In genomic region chr5:19973852-19974251, GRCm38 (mm10) we compare ENCODE assay signal across 14 mouse cellular contexts.
"Had no signal": no experiment of that assay in that cellular context is flagged by ENCODE, and none has a peak within 500 bp of the region (broad histone marks: within the 10 kb centered on the region; RNA-seq: fewer than 3 reads in every experiment).

No protein-coding gene starts in this region.

- ATAC-seq: midbrain, embryonic 13.5 days had no signal

- H3K4me1 ChIP-seq: limb, embryonic 15.5 days; liver, embryonic 13.5 days; stomach, embryonic 15.5 days had no signal

- H3K27ac ChIP-seq: limb, embryonic 15.5 days; liver, embryonic 13.5 days; midbrain, embryonic 13.5 days; stomach, embryonic 15.5 days had no signal

- H3K36me3 ChIP-seq: limb, embryonic 15.5 days; liver, embryonic 13.5 days; midbrain, embryonic 13.5 days; stomach, embryonic 15.5 days had no signal

- H3K27me3 ChIP-seq: limb, embryonic 15.5 days; liver, embryonic 13.5 days; midbrain, embryonic 13.5 days; stomach, embryonic 15.5 days had no signal

- H3K9ac ChIP-seq: limb, embryonic 15.5 days; liver, embryonic 13.5 days; midbrain, embryonic 13.5 days; stomach, embryonic 15.5 days had no signal

- H3K4me3 ChIP-seq: limb, embryonic 15.5 days; liver, embryonic 13.5 days; midbrain, embryonic 13.5 days; myocyte; stomach, embryonic 15.5 days had no signal

- H3K4me2 ChIP-seq: limb, embryonic 15.5 days; liver, embryonic 13.5 days; midbrain, embryonic 13.5 days; stomach, embryonic 15.5 days had no signal

- H3K9me3 ChIP-seq: limb, embryonic 15.5 days; liver, embryonic 13.5 days; midbrain, embryonic 13.5 days; stomach, embryonic 15.5 days had no signal

- DNase-seq: kidney, adult 18-20 months; kidney, postnatal 14 days; layer of hippocampus, postnatal 36 days; liver, embryonic 13.5 days; lung, adult 18-20 months; retina, postnatal 1 day; right cerebral cortex, postnatal 4 days; spleen, adult 18-20 months; thymus, adult 2 months; thymus, postnatal 25 days had no signal
